Mouse (Mus musculus) limb, embryonic 15.5 days (tissue): ENCODE data around the gene Ssu72. TPM values are rescaled to one million over a fixed set of nuclear protein-coding genes. Genes with fewer than 3 reads are reported as not detected.
A peak's percentile ranks its signal among the peaks of the same experiment; 100 is the strongest.
"Not testable (repeated sequence)": the region's sequence is repeated elsewhere in the genome, so short reads cannot be mapped to it uniquely, and the experiment has no call there.

ENCODE experiments used
- ATAC-seq: fragments of 200-750 bp; cut with Nextera tagmentation; 2 replicates; pipeline ENCODE4 v1.8.0; 2017; ENCODE audit warnings: low read depth, moderate TSS enrichment; ENCODE audit not compliant: insufficient number of reproducible peaks, low FRiP score, low TSS enrichment
- H3K27ac ChIP-seq: fragments of 300-500 bp; sonication (generic); 2 replicates; pipeline ENCODE4 v1.5.1; 2015; ENCODE audit warnings: moderate library complexity, mild to moderate bottlenecking, inconsistent platforms
- H3K27me3 ChIP-seq: fragments of 300-500 bp; sonication (generic); 2 replicates; pipeline ENCODE4 v1.6.1; 2015; ENCODE audit warnings: inconsistent platforms
- H3K36me3 ChIP-seq: fragments of 300-500 bp; sonication (generic); 2 replicates; pipeline ENCODE4 v1.6.1; 2015; ENCODE audit warnings: inconsistent platforms
- H3K4me1 ChIP-seq: fragments of 300-500 bp; sonication (generic); 2 replicates; pipeline ENCODE4 v1.6.1; 2015; ENCODE audit warnings: inconsistent platforms
- H3K4me2 ChIP-seq: fragments of 300-500 bp; sonication (generic); 2 replicates; pipeline ENCODE4 v1.6.1; 2015; ENCODE audit warnings: mild to moderate bottlenecking, inconsistent platforms
- H3K4me3 ChIP-seq: fragments of 300-500 bp; sonication (generic); 2 replicates; pipeline ENCODE4 v1.5.1; 2015; ENCODE audit warnings: mild to moderate bottlenecking, inconsistent platforms
- H3K9ac ChIP-seq: fragments of 300-500 bp; sonication (generic); 2 replicates; pipeline ENCODE4 v1.6.1; 2015; ENCODE audit warnings: inconsistent platforms
- H3K9me3 ChIP-seq: fragments of 300-500 bp; sonication (generic); 2 replicates; pipeline ENCODE4 v1.6.1; 2016; ENCODE audit warnings: inconsistent platforms
- WGBS: fragments of 180-500 bp; shearing (Covaris S2); methylation state at CpG from one replicate; pipeline ENCODE4 v1.1.7; 2015; 5-methylcytosine and 5-hydroxymethylcytosine counted together
- polyA plus RNA-seq: library from polyadenylated mRNA; unstranded; fragments of >200 nt; fragmentation: Nextera tagmentation; extraction: Ambion mirVana; gene quantifications from 2 replicates; pipeline ENCODE4 v1.2.1, GENCODE M21; 2015

Ssu72 gene
- polyA plus RNA-seq, 1 experiment from 2014 or later, result 132 TPM

GRCm38 (mm10) chr4:155739741-155740636 lies 35.4 kb downstream of the Ssu72 start:
- Histone ChIP-seq H3K27me3 (no peaks in the 10 kb centered on the region), H3K36me3 (peaks cover 61% of the 10 kb centered on the region), H3K4me1 (peaks cover 14% of the 10 kb centered on the region), H3K4me3 (no peak overlapping the region), H3K27ac (no peak overlapping the region), H3K9ac (no peak overlapping the region), H3K9me3 (no peaks in the 10 kb centered on the region), H3K4me2 (no peak overlapping the region)
- no peak for ATAC-seq
- WGBS, result 83% methylated on average over 36 of the region's 37 CpGs

GRCm38 (mm10) chr4:155740681-155741080 lies 36.1 kb downstream of the Ssu72 start:
- H3K9me3 ChIP-seq, H3K27me3 ChIP-seq, H3K9ac ChIP-seq, H3K4me3 ChIP-seq, H3K4me1 ChIP-seq, ATAC-seq, H3K4me2 ChIP-seq, H3K27ac ChIP-seq: not testable (repeated sequence)
- peaks cover 68% of the 10 kb centered on the region for H3K36me3 ChIP-seq
- 82% methylated on average over 10 of the region's 10 CpGs for WGBS

GRCm38 (mm10) chr4:155742684-155743083 lies 38.1 kb downstream of the Ssu72 start:
- Histone ChIP-seq H3K9ac (no peak overlapping the region), H3K36me3 (peaks cover 80% of the 10 kb centered on the region), H3K9me3 (no peaks in the 10 kb centered on the region), H3K27me3 (no peaks in the 10 kb centered on the region), H3K4me2 (no peak overlapping the region), H3K4me1 (no peaks in the 10 kb centered on the region), H3K4me3 (no peak overlapping the region), H3K27ac (no peak overlapping the region)
- WGBS, result 94% methylated on average over 5 of the region's 5 CpGs
- ATAC-seq, result no peak

- H3K27me3 ChIP-seq, result no peaks in the 10 kb centered on the region
- 90% methylated on average over 8 of the region's 8 CpGs for WGBS
- H3K4me3 ChIP-seq, result no peak overlapping the region
- ATAC-seq, result no peak
- no peaks in the 10 kb centered on the region for H3K9me3 ChIP-seq
- H3K36me3 ChIP-seq, result peaks cover 97% of the 10 kb centered on the region
- H3K4me1 ChIP-seq, result no peaks in the 10 kb centered on the region
- no peak overlapping the region for H3K9ac ChIP-seq
- H3K27ac ChIP-seq, result no peak overlapping the region
- H3K4me2 ChIP-seq, result no peak overlapping the region
Measured at GRCm38 (mm10) chr4:155744474-155744873, 39.9 kb downstream of the Ssu72 start.

GRCm38 (mm10) chr4:155745136-155745535 lies 40.5 kb downstream of the Ssu72 start:
- WGBS, result 89% methylated on average over 5 of the region's 5 CpGs
- Histone ChIP-seq H3K36me3 (peaks cover 97% of the 10 kb centered on the region), H3K9ac (no peak overlapping the region)

GRCm38 (mm10) chr4:155746036-155746548 lies 41.5 kb downstream of the Ssu72 start:
- H3K4me3 ChIP-seq, result no peak overlapping the region
- ATAC-seq, result no peak
- H3K4me1 ChIP-seq, result no peaks in the 10 kb centered on the region

More at GRCm38 (mm10) chr4:155745136-155745535, 40.5 kb downstream of the Ssu72 start:
- Histone ChIP-seq H3K27me3 (no peaks in the 10 kb centered on the region), H3K4me2 (no peak overlapping the region), H3K27ac (no peak overlapping the region), H3K4me3 (no peak overlapping the region), H3K4me1 (no peaks in the 10 kb centered on the region), H3K9me3 (no peaks in the 10 kb centered on the region)
- ATAC-seq, result no peak

GRCm38 (mm10) chr4:155746575-155747490 lies 42.2 kb downstream of the Ssu72 start:
- no peak overlapping the region for H3K9ac ChIP-seq
- no peaks in the 10 kb centered on the region for H3K27me3 ChIP-seq
- WGBS, result 87% methylated on average over 17 of the region's 17 CpGs
- no peak for ATAC-seq
- no peaks in the 10 kb centered on the region for H3K9me3 ChIP-seq
- no peak overlapping the region for H3K4me2 ChIP-seq
- no peak overlapping the region for H3K4me3 ChIP-seq
- no peaks in the 10 kb centered on the region for H3K4me1 ChIP-seq
- no peak overlapping the region for H3K27ac ChIP-seq
- peaks cover 97% of the 10 kb centered on the region for H3K36me3 ChIP-seq

More at GRCm38 (mm10) chr4:155746036-155746548, 41.5 kb downstream of the Ssu72 start:
- Histone ChIP-seq H3K9me3 (no peaks in the 10 kb centered on the region), H3K27ac (no peak overlapping the region), H3K27me3 (no peaks in the 10 kb centered on the region), H3K4me2 (no peak overlapping the region), H3K9ac (no peak overlapping the region), H3K36me3 (peaks cover 97% of the 10 kb centered on the region)
- 81% methylated on average over 8 of the region's 8 CpGs for WGBS

GRCm38 (mm10) chr4:155757011-155757410 lies 52.4 kb downstream of the Ssu72 start:
- no peaks in the 10 kb centered on the region for H3K27me3 ChIP-seq
- H3K4me1 ChIP-seq, result peaks cover 27% of the 10 kb centered on the region
- no peak for ATAC-seq
- H3K36me3 ChIP-seq, result peaks cover 49% of the 10 kb centered on the region
- WGBS, result 91% methylated on average over 12 of the region's 12 CpGs
- H3K4me3 ChIP-seq, result no peak overlapping the region
- H3K9ac ChIP-seq, result no peak overlapping the region
- H3K9me3 ChIP-seq, result no peaks in the 10 kb centered on the region
- H3K4me2 ChIP-seq, result no peak overlapping the region
- no peak overlapping the region for H3K27ac ChIP-seq

GRCm38 (mm10) chr4:155759862-155760612 lies 55.4 kb downstream of the Ssu72 start:
- no peaks in the 10 kb centered on the region for H3K27me3 ChIP-seq
- no peaks in the 10 kb centered on the region for H3K9me3 ChIP-seq
- H3K4me1 ChIP-seq, result peaks cover 29% of the 10 kb centered on the region
- WGBS, result 2% methylated on average over 10 of the region's 10 CpGs
- H3K36me3 ChIP-seq, result peaks cover 26% of the 10 kb centered on the region
- H3K4me3 ChIP-seq, result peak overlapping the region; percentile 87
- peak overlapping the region; percentile 88 for H3K4me2 ChIP-seq
- peak overlapping the region; percentile 83 for H3K9ac ChIP-seq
- no peak for ATAC-seq
- H3K27ac ChIP-seq, result peak overlapping the region; percentile 60; the same call in 1 of the 2 replicates

GRCm38 (mm10) chr4:155760613-155761355 lies 56.2 kb downstream of the Ssu72 start, which contains the start of gene Atad3a:
Gene Atad3a (minus strand): TSS chr4:155761093.
- H3K4me3 ChIP-seq, result peak within 1 kb of the TSS; percentile 87
- H3K4me2 ChIP-seq, result peak within 1 kb of the TSS; percentile 88
- ATAC-seq, result peak; percentile 94
- peak within 1 kb of the TSS; percentile 83 for H3K9ac ChIP-seq
- peak within 1 kb of the TSS; percentile 60 for H3K27ac ChIP-seq
- no peaks in the 10 kb centered on the region for H3K9me3 ChIP-seq
- H3K4me1 ChIP-seq, result peaks cover 29% of the 10 kb centered on the region
- H3K27me3 ChIP-seq, result no peaks in the 10 kb centered on the region
- peaks cover 19% of the 10 kb centered on the region for H3K36me3 ChIP-seq
- under 1% methylated on average over 68 of the region's 68 CpGs for WGBS
